ENCODE assay signal across 8 mouse cellular contexts in the genomic region with DNA sequence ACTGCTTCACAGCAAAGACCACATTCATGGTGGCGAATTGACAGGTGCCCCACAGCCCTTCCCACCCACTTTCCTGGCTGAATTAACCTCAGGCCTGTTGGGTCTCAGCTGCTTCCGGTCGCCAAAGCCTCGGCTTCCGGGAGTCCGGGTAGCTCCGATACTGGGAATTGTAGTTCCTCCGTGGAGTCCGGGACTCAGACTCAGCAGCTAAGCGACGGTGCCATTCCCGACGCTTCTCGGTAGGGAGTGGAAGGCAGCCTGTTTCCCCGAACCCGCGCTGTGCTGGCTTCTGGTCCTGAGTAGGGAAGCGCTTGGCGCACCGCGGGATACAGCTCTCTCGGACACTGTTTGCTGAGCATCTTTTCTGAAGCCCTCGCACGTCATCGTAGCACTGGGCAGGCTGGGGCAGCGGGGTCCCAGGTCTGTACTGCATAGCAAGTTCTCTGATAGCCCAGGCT. TPM values are rescaled to one million over a fixed set of nuclear protein-coding genes. Genes with fewer than 3 reads are reported as not detected.
A peak's percentile ranks its signal among the peaks of the same experiment; 100 is the strongest.
DNase-seq lines count a peak whose midpoint lies in the region; ATAC-seq lines count a peak whose summit lies in the region.

No protein-coding gene starts in this region.

- peak overlapping the region; percentile 54 for H3K4me3 ChIP-seq in hindbrain, embryonic 16.5 days (ENCODE audit: low read length)
- H3K4me3 ChIP-seq in macrophage (ENCODE audit: inconsistent target), result peak overlapping the region; percentile 90

- under 1% methylated on average over 26 of the region's 26 CpGs for WGBS in hindbrain, embryonic 16.5 days
- WGBS in macrophage (ENCODE audit: missing documents), result 1% methylated on average over 26 of the region's 26 CpGs

- no peaks in the 10 kb centered on the region for H3K9me3 ChIP-seq in hindbrain, embryonic 16.5 days (ENCODE audit: control insufficient read depth, low read length)

- H3K36me3 ChIP-seq in hindbrain, embryonic 16.5 days (ENCODE audit: control insufficient read depth, insufficient read depth, low read length), result peaks cover 3% of the 10 kb centered on the region
- peaks cover 6% of the 10 kb centered on the region; the same call in 1 of the 2 replicates for H3K36me3 ChIP-seq in macrophage (ENCODE audit: inconsistent target)

- H3K4me1 ChIP-seq in hindbrain, embryonic 16.5 days (ENCODE audit: control insufficient read depth, insufficient read depth, low read depth, low read length), result peaks cover 9% of the 10 kb centered on the region

- peaks cover 24% of the 10 kb centered on the region for H3K79me2 ChIP-seq in macrophage (ENCODE audit: inconsistent target)

- ATAC-seq in hindbrain, embryonic 16.5 days, result peak; percentile 98

- peak overlapping the region; percentile 87 for H3K4me2 ChIP-seq in hindbrain, embryonic 16.5 days (ENCODE audit: low read length)

- H3K27me3 ChIP-seq in hindbrain, embryonic 16.5 days (replicated peaks; ENCODE audit: control insufficient read depth, insufficient read depth, low read length), result no peaks in the 10 kb centered on the region

- H3K27ac ChIP-seq in hindbrain, embryonic 16.5 days (ENCODE audit: low read depth, low read length), result peak overlapping the region; percentile 86
- peak overlapping the region; percentile 75 for H3K27ac ChIP-seq in macrophage

- DNase-seq in T-cell, adult 2 months (ENCODE audit: low spot score), result peak; percentile 79
- DNase-seq in cerebellum, postnatal 36 days, result peak; percentile 90 to 93
- peak; percentile 90 to 94 for DNase-seq in frontal cortex, postnatal 36 days (ENCODE audit: low spot score in 2 of 2)
- DNase-seq in left cerebral cortex, adult 18-20 months (ENCODE audit: low spot score in 2 of 2), result peak; percentile 90 to 91
- peak; percentile 92 for DNase-seq in right cerebral cortex, adult 18-20 months
- DNase-seq in urinary bladder, postnatal 10 days (ENCODE audit: low spot score), result peak; percentile 43

- peak overlapping the region; percentile 74 for H3K9ac ChIP-seq in hindbrain, embryonic 16.5 days (ENCODE audit: low read depth, low read length)

RNA-seq across cellular contexts. Expression of gene Vps45, which starts 0.5 kb away (rescaled TPM):
- polyA plus RNA-seq in hindbrain, embryonic 16.5 days (2015; fragmentation: Nextera tagmentation; extraction: Ambion mirVana), result 58.7 and 60.8 TPM in 2 replicates
- total RNA-seq in left cerebral cortex, adult 18-20 months (2021), result 10 to 100 TPM; 46.4 to 46.7 TPM
- 10 to 100 TPM in 25 of 26 experiments, 1 to 10 TPM in 1; 10.0 to 70.7 (median 32.2) TPM for total RNA-seq in macrophage (2018; cell fraction: chromatin; rRNA removed)
- total RNA-seq in macrophage (2018; cell fraction: cytosol; rRNA removed), result 10 to 100 TPM; 16.1 to 37.6 (median 25.1) TPM
- total RNA-seq in macrophage (2018; cell fraction: nucleus; rRNA removed), result 10 to 100 TPM; 10.6 to 63.5 (median 24.8) TPM
- 18.6 to 31.7 TPM (median 25.9 TPM) in 3 replicates for polyA plus RNA-seq in macrophage (2018)

RNA-seq across cellular contexts. Expression of gene Otud7b, which starts 46.6 kb away (rescaled TPM):
- 6.5 and 8.7 TPM in 2 replicates for polyA plus RNA-seq in hindbrain, embryonic 16.5 days (2015; fragmentation: Nextera tagmentation; extraction: Ambion mirVana)
- total RNA-seq in left cerebral cortex, adult 18-20 months (2021), result 10 to 100 TPM; 37.0 to 38.1 TPM
- 100 to 1,000 TPM in 2 of 26 experiments, 10 to 100 TPM in 24; 22.7 to 133 (median 45.4) TPM for total RNA-seq in macrophage (2018; cell fraction: chromatin; rRNA removed)
- total RNA-seq in macrophage (2018; cell fraction: cytosol; rRNA removed), result 10 to 100 TPM in 25 of 26 experiments, 1 to 10 TPM in 1; 9.8 to 27.5 (median 15.3) TPM
- 10 to 100 TPM; 15.6 to 56.0 (median 25.7) TPM for total RNA-seq in macrophage (2018; cell fraction: nucleus; rRNA removed)
- 9.7 to 10.5 TPM (median 10.4 TPM) in 3 replicates for polyA plus RNA-seq in macrophage (2018)

Comparison
In these comparisons a context has a peak if more than half of its experiments do, and no peak if none do; other contexts are left out.
1. Peak in every context shown above with its lines: DNase-seq, ATAC-seq, H3K4me3 ChIP-seq and H3K27ac ChIP-seq.